In the genomic region with DNA sequence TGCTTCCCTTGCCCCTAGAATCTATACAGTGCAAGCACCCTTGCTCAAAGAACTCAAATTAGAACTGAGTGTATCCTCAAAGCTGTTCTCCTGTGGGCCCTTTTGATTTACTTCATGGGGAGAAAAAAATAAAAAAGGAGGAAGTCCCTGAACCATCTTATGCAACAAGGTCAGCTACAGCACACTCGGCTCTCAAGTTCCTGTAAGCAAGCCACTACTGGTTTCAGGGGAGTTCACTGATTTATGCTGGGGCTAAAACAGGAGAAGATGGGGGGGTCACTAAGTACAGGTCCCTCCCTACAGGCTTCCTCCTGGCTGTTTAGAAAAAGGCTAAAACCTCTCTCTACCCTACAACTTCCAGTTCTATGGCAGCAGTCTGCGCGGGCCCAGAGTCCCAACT, we compare ENCODE assay signal across 9 mouse cellular contexts. TPM values are rescaled to one million over a fixed set of nuclear protein-coding genes. Genes with fewer than 3 reads are reported as not detected.
A peak's percentile ranks its signal among the peaks of the same experiment; 100 is the strongest.
DNase-seq lines count a peak whose midpoint lies in the region; ATAC-seq and TF ChIP-seq lines count a peak whose summit lies in the region.
"Had no signal": no experiment of that assay in that cellular context is flagged by ENCODE, and none has a peak within 500 bp of the region (broad histone marks: within the 10 kb centered on the region; RNA-seq: fewer than 3 reads in every experiment).

No protein-coding gene starts in this region.

- 0 out of 2 replicates have a peak, but pooled peaks cover 2% of the 10 kb centered on the region for H3K4me1 ChIP-seq in cortical plate, adult 2 months (ENCODE audit: control insufficient read depth, insufficient read depth, low read length)
- H3K4me1 ChIP-seq in midbrain, embryonic 14.5 days (ENCODE audit: control insufficient read depth, insufficient read depth, low read length): no peaks in the 10 kb centered on the region

- no peak for TF ChIP-seq CTCF in cortical plate, adult 2 months (IDR thresholded peaks at IDR 0.05; ENCODE audit: extremely low read depth, insufficient read depth, low read length)

- no peaks in the 10 kb centered on the region for H3K36me3 ChIP-seq in midbrain, embryonic 14.5 days (ENCODE audit: control insufficient read depth, insufficient read depth, low read length)

- no peaks in the 10 kb centered on the region for H3K9me3 ChIP-seq in midbrain, embryonic 14.5 days (ENCODE audit: control insufficient read depth, low read length)

- TF ChIP-seq POLR2A in cortical plate, adult 2 months (IDR thresholded peaks at IDR 0.05; ENCODE audit: extremely low read depth, insufficient read depth, low read length): no peak

- H3K4me2 ChIP-seq in midbrain, embryonic 14.5 days (ENCODE audit: low read length): no peak overlapping the region

- 91% methylated on average over 3 of the region's 3 CpGs for WGBS in midbrain, embryonic 14.5 days

- no peak overlapping the region for H3K9ac ChIP-seq in midbrain, embryonic 14.5 days (replicated peaks; ENCODE audit: low read length)

- H3K27ac ChIP-seq in cortical plate, adult 2 months (ENCODE audit: insufficient read depth, low read length): 0 out of 2 replicates have a peak overlapping the region, but pooled peaks have one; percentile 9
- no peak overlapping the region for H3K27ac ChIP-seq in midbrain, embryonic 14.5 days (replicated peaks; ENCODE audit: low read depth, low read length)

- peak; percentile 35 for DNase-seq in adrenal gland, adult 2 months
- no peak for DNase-seq in adrenal gland, postnatal 10 days
- DNase-seq in layer of hippocampus, adult 9-11 months: peak; percentile 59
- no peak for DNase-seq in layer of hippocampus, postnatal 36 days
- DNase-seq in midbrain, embryonic 14.5 days: no peak
- DNase-seq in retina, embryonic 14.5 days (ENCODE audit: low spot score): no peak

- ATAC-seq in megakaryocyte, adult 5-6 weeks (ENCODE audit: poor library complexity, severe bottlenecking): peak; percentile 79
- no peak for ATAC-seq in midbrain, embryonic 14.5 days (ENCODE audit: low FRiP score, low TSS enrichment)
- ATAC-seq: Patski had no signal

- no peak overlapping the region for H3K4me3 ChIP-seq in cortical plate, adult 2 months (ENCODE audit: insufficient read depth, low read length)
- no peak overlapping the region for H3K4me3 ChIP-seq in midbrain, embryonic 14.5 days (replicated peaks; ENCODE audit: low read depth, low read length)

- no peaks in the 10 kb centered on the region for H3K27me3 ChIP-seq in midbrain, embryonic 14.5 days (ENCODE audit: control insufficient read depth, insufficient read depth, low read length)
- H3K27me3 ChIP-seq: Patski had no signal

RNA-seq across cellular contexts. Expression of a gene that starts 17.5 kb away (rescaled TPM):
- 10 to 100 TPM; 13.4 to 19.7 TPM for total RNA-seq in adrenal gland, adult 2 months (2021)
- 16.8 and 17.4 TPM in 2 replicates for polyA plus RNA-seq in adrenal gland, adult 2 months (2012; rRNA removed)
- 10 to 100 TPM; 21.1 to 21.3 TPM for total RNA-seq in adrenal gland, postnatal 10 days (2021)
- total RNA-seq in layer of hippocampus, postnatal 36 days (2021): 1 to 10 TPM; 7.9 to 9.0 TPM
- polyA plus RNA-seq in cortical plate, adult 2 months (2012; rRNA removed): 5.4 and 7.4 TPM in 2 replicates
- 123 and 139 TPM in 2 replicates for total RNA-seq in megakaryocyte, adult 5-6 weeks (2015)
- total RNA-seq in megakaryocyte, adult 5-6 weeks (2017): 37.4 and 55.2 TPM in 2 replicates
- 1.7 and 2.8 TPM in 2 replicates for polyA plus RNA-seq in midbrain, embryonic 14.5 days (2014; fragmentation: Nextera tagmentation; extraction: Ambion mirVana)

Comparison
In these comparisons a context has a peak if more than half of its experiments do, and no peak if none do; other contexts are left out.
1. DNase-seq: peak in adrenal gland, adult 2 months (single experiment) and layer of hippocampus, adult 9-11 months (single experiment); none in adrenal gland, postnatal 10 days (single experiment), layer of hippocampus, postnatal 36 days (0 of 2), midbrain, embryonic 14.5 days (single experiment) and retina, embryonic 14.5 days (single experiment).